Mouse (Mus musculus) embryo, embryonic 10 days (tissue): ENCODE measurements at regions not wholly inside any gene's neighbourhood (a gene's known extent, or its start where the extent isn't known, plus 50 kb on each side); places are given as distances from the start of the nearest gene placed in this dataset.

Experiments used
- DNase-seq: peaks from one replicate; pipeline ENCODE4 v3.0.0-alpha.2; 2015; ENCODE audit warnings: low spot score

GRCm38 (mm10) chr3:51089036-51089669 is 135.1 kb upstream of the Noct start:
- no peak for DNase-seq

- peak; percentile 30 for DNase-seq
Measured at GRCm38 (mm10) chr3:51091478-51091877, 132.8 kb upstream of the Noct start.

- no peak for DNase-seq
Measured at GRCm38 (mm10) chr3:51092079-51093028, 131.9 kb upstream of the Noct start.

- DNase-seq, result no peak
Measured at GRCm38 (mm10) chr3:51095847-51096447, 128.3 kb upstream of the Noct start.

GRCm38 (mm10) chr3:51096545-51096944 is 127.7 kb upstream of the Noct start:
- DNase-seq, result no peak

GRCm38 (mm10) chr3:51097362-51097761 is 126.9 kb upstream of the Noct start:
- DNase-seq, result no peak

- DNase-seq, result no peak
Measured at GRCm38 (mm10) chr3:51099966-51100365, 124.3 kb upstream of the Noct start.

GRCm38 (mm10) chr3:51108639-51109202 is 115.5 kb upstream of the Noct start:
- DNase-seq, result no peak

GRCm38 (mm10) chr3:51111241-51111640 is 113.0 kb upstream of the Noct start:
- DNase-seq, result no peak

- DNase-seq, result no peak
Measured at GRCm38 (mm10) chr3:51112351-51112750, 111.9 kb upstream of the Noct start.

GRCm38 (mm10) chr3:51115921-51116320 is 108.3 kb upstream of the Noct start:
- no peak for DNase-seq

GRCm38 (mm10) chr3:51118706-51119105 is 105.5 kb upstream of the Noct start:
- DNase-seq, result no peak

GRCm38 (mm10) chr3:51120522-51120921 is 103.7 kb upstream of the Noct start:
- DNase-seq, result no peak

GRCm38 (mm10) chr3:51121703-51122540 is 102.3 kb upstream of the Noct start:
- peak; percentile 69 for DNase-seq

GRCm38 (mm10) chr3:51122541-51122935 is 101.7 kb upstream of the Noct start:
- no peak for DNase-seq

GRCm38 (mm10) chr3:51127875-51128274 is 96.4 kb upstream of the Noct start:
- no peak for DNase-seq

- DNase-seq, result no peak
Measured at GRCm38 (mm10) chr3:51128491-51129155, 95.6 kb upstream of the Noct start.

- DNase-seq, result no peak
Measured at GRCm38 (mm10) chr3:51130709-51131108, 93.5 kb upstream of the Noct start.

GRCm38 (mm10) chr3:51131341-51131740 is 92.9 kb upstream of the Noct start:
- DNase-seq, result no peak

- no peak for DNase-seq
Measured at GRCm38 (mm10) chr3:51132736-51133135, 91.5 kb upstream of the Noct start.

GRCm38 (mm10) chr3:51135581-51135980 is 88.7 kb upstream of the Noct start:
- no peak for DNase-seq
